Mouse (Mus musculus) naive thymus-derived CD4-positive, alpha-beta T cell, adult 5 months (primary cell): ENCODE measurements around the gene Erp27. TPM values are rescaled to one million over a fixed set of nuclear protein-coding genes. Genes with fewer than 3 reads are reported as not detected.

Source experiments
- polyA plus RNA-seq: library from polyadenylated mRNA; unstranded; fragments of 100-300 nt; shearing (Covaris generic); gene quantifications from one replicate; pipeline ENCODE4 v1.2.1, GENCODE M21; 2017

Erp27 gene
- polyA plus RNA-seq: 2.1 TPM

DNA sequence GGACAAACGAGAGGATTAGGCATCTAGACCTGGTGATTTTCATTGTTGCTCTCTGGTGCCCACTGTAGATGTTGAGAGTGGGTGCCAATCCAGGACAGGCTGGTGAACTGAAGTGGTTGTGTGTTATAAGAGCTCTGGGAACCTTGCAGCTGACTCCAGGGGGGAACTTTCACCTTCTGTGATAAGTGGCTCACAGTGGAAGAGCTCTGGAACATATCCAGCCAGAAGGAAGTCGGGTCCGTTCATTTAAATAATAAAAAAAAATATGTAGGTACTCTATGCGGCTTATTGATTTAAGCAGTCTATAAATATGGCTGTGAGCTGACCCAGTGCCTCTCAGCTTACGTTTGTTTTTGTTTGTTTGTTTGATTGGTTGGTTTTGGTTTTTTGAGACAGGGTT is at the start of gene Erp27:
Gene Erp27 (minus strand): TSS at position 101 of the 400 bp plus-strand sequence.

DNA sequence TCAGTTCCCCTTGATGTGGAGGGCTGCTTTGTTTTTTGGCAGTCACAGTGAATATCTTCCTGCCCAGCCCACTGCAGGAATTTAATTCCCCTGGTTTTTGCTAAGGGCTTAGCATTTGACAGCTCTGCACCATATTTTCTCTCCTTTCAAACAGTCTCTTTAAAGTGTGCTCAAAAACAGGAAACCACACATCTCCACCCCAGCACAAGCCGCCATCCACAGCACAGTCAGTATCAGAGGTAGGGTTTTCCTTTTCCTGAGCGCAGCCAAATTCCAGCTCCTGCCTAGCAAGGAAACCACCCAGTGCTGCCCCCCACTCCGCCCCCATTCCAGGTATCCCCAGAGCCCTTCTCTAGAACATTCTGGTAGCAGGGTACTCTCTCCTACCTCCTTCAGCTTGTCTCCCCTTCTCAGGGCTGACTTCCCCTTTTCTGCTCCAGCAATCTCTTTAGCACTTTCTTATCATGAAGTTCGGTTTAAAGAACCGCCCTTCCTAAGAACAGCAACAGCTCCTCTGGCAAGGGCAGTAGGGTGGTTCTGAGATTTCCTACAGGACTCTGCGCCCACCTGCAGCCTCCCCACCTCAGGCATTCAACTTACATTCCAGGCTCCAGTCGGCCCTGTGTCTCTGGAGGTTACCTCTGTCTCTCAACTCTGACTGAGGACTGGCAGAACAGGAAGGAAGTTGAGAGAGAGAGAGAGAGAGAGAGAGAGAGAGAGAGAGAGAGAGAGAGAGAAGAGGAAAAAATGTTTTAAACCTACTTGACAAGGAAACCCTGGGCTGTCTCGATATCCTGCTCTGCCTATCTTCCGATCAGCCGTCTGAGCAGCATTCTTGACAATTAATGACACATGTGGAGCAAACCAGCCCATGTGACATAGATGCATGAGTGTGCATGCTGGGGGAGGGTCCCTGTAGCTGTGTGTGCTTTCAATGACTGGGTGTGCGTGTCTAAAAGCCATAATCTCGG is 19.4 kb upstream of the Erp27 start, which contains the start of gene Arhgdib:
Gene Arhgdib (minus strand): TSS at position 849 of the 971 bp plus-strand sequence.

DNA sequence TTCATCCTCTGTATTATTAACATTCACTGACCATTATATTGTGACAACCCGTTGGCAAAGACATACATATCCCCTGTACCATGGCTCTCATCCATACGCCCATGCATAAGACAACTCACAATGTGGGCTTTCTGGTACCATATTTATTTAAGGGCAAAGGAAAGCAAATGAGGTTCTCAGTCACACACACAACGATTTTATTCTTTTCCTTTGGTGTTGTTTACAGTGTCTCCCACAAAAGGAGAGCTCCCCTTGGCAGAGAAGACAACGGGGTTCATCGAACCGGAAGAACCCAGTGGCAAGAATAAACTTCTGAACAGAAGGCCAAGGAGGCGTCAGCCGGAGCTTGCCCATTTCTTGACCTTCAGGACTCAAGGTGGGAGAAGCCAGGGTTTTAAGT is 1.6 kb upstream of the Erp27 start, which contains the start of gene Pde6h:
Gene Pde6h (plus strand): TSS at position 301 of the 400 bp plus-strand sequence.

DNA sequence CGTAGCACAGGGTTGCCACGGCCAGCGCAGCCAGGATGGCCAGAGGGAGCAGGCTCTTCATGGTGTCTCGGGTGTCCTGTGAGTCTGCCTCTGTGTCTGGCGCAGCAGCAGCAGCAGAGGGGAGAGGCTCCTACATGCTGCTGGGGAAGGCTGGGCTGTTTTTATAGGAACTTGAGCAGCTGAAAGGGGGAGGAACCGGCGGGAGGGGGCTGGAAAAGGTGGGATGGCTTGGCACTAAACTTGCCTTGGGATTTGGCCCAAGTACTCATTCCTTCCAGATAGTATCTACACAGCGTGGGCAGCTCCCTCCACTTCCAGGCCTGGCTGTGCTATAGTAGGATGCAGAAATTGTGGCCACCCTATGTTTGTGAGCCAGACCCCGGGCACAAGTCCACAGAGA is 46.3 kb downstream of the Erp27 start, which contains the start of gene Mgp:
Gene Mgp (minus strand): TSS at position 154 of the 400 bp plus-strand sequence.

Other genes starting within 250 kb of the Erp27 start
- not detected for gene Gucy2c, start 140.4 kb downstream of the Erp27 start, polyA plus RNA-seq
- gene Hist4h4, start 117.8 kb downstream of the Erp27 start, polyA plus RNA-seq: 2.8 TPM
- 166 TPM for gene H2afj, start 113.9 kb downstream of the Erp27 start, polyA plus RNA-seq
- gene BC049715, start 94.6 kb downstream of the Erp27 start, polyA plus RNA-seq: 6.3 TPM
- gene Wbp11, start 93.9 kb downstream of the Erp27 start, polyA plus RNA-seq: 184 TPM
- not detected for gene Smco3, start 86.7 kb downstream of the Erp27 start, polyA plus RNA-seq
- gene Art4, start 64.4 kb downstream of the Erp27 start, polyA plus RNA-seq: 6.3 TPM
- not detected for gene Mgp, start 46.4 kb downstream of the Erp27 start, polyA plus RNA-seq
- 0.09 TPM for gene Pde6h, start 1.7 kb upstream of the Erp27 start, polyA plus RNA-seq
- gene Arhgdib, start 19.7 kb upstream of the Erp27 start, polyA plus RNA-seq: 1,386 TPM
- not detected for gene Rerg, start 248.3 kb upstream of the Erp27 start, polyA plus RNA-seq